Mouse (Mus musculus) hindbrain, embryonic 12.5 days (tissue): ENCODE data around the gene Wdr78. TPM values are rescaled to one million over a fixed set of nuclear protein-coding genes. Genes with fewer than 3 reads are reported as not detected.

Experiments
- ATAC-seq: fragments of 200-750 bp; cut with Nextera tagmentation; 2 replicates; pipeline ENCODE4 v1.8.0; 2017; ENCODE audit warnings: moderate TSS enrichment; ENCODE audit not compliant: low FRiP score
- H3K27ac ChIP-seq: fragments of 300-500 bp; sonication (generic); 2 replicates; pipeline ENCODE4 v1.5.1; 2016; ENCODE audit warnings: mild to moderate bottlenecking
- H3K27me3 ChIP-seq: fragments of 300-500 bp; sonication (generic); 2 replicates; pipeline ENCODE4 v1.6.1; 2016; ENCODE audit warnings: mild to moderate bottlenecking
- H3K36me3 ChIP-seq: fragments of 300-500 bp; sonication (generic); 2 replicates; pipeline ENCODE4 v1.6.1; 2016; ENCODE audit warnings: mild to moderate bottlenecking
- H3K4me1 ChIP-seq: fragments of 300-500 bp; sonication (generic); 2 replicates; pipeline ENCODE4 v1.6.1; 2016
- H3K4me2 ChIP-seq: fragments of 300-500 bp; sonication (generic); replicated peaks from 2 replicates; pipeline ENCODE4 v1.6.1; 2016; ENCODE audit warnings: mild to moderate bottlenecking
- H3K4me3 ChIP-seq: fragments of 300-500 bp; sonication (generic); 2 replicates; pipeline ENCODE4 v1.5.1; 2016; ENCODE audit warnings: mild to moderate bottlenecking
- H3K9ac ChIP-seq: fragments of 300-500 bp; sonication (generic); 2 replicates; pipeline ENCODE4 v1.6.1; 2016; ENCODE audit warnings: mild to moderate bottlenecking, moderate library complexity
- H3K9me3 ChIP-seq: fragments of 300-500 bp; sonication (generic); replicated peaks from 2 replicates; pipeline ENCODE4 v1.6.1; 2016; ENCODE audit warnings: mild to moderate bottlenecking
- WGBS: fragments of 180-500 bp; shearing (Covaris S2); methylation state at CpG from one replicate; pipeline ENCODE4 v1.1.7; 2016; 5-methylcytosine and 5-hydroxymethylcytosine counted together
- polyA plus RNA-seq: library from polyadenylated mRNA; unstranded; fragments of >200 nt; fragmentation: Nextera tagmentation; extraction: Ambion mirVana; gene quantifications from 2 replicates; pipeline ENCODE4 v1.2.1, GENCODE M21; 2016

The Wdr78 gene
- polyA plus RNA-seq, 1 experiment from 2014 or later = 7.8 TPM

GRCm38 (mm10) chr4:103039838-103040191 is 74.5 kb downstream of the Wdr78 start:
- H3K4me1 ChIP-seq = no peaks in the 10 kb centered on the region
- H3K27me3 ChIP-seq = no peaks in the 10 kb centered on the region
- H3K36me3 ChIP-seq = 0 out of 2 replicates have a peak, but pooled peaks cover 5% of the 10 kb centered on the region
- H3K27ac ChIP-seq = no peak overlapping the region
- H3K9ac ChIP-seq = no peak overlapping the region
- H3K4me2 ChIP-seq = no peak overlapping the region
- 76% methylated on average over 5 of the region's 5 CpGs for WGBS
- H3K4me3 ChIP-seq = no peak overlapping the region
- H3K9me3 ChIP-seq = no peaks in the 10 kb centered on the region
- ATAC-seq = no peak

- ATAC-seq = no peak
- Histone ChIP-seq H3K27me3 (no peaks in the 10 kb centered on the region), H3K4me2 (no peak overlapping the region), H3K9ac (no peak overlapping the region), H3K9me3 (no peaks in the 10 kb centered on the region), H3K4me3 (no peak overlapping the region), H3K4me1 (no peaks in the 10 kb centered on the region), H3K36me3 (0 out of 2 replicates have a peak, but pooled peaks cover 5% of the 10 kb centered on the region), H3K27ac (no peak overlapping the region)
- 88% methylated on average over 14 of the region's 14 CpGs for WGBS
These were observed 75.1 kb downstream of the Wdr78 start for GRCm38 (mm10) chr4:103039103-103039837.

- no peak for ATAC-seq
- H3K27me3 ChIP-seq = no peaks in the 10 kb centered on the region
These were observed 85.9 kb downstream of the Wdr78 start for GRCm38 (mm10) chr4:103028177-103029088.

GRCm38 (mm10) chr4:103027745-103028144 is 86.6 kb downstream of the Wdr78 start:
- Histone ChIP-seq H3K4me1 (no peaks in the 10 kb centered on the region), H3K36me3 (no peaks in the 10 kb centered on the region), H3K4me3 (no peak overlapping the region), H3K27ac (no peak overlapping the region), H3K27me3 (no peaks in the 10 kb centered on the region), H3K9me3 (no peaks in the 10 kb centered on the region), H3K4me2 (no peak overlapping the region), H3K9ac (no peak overlapping the region)
- ATAC-seq = no peak
- 81% methylated on average over 7 of the region's 7 CpGs for WGBS

More at GRCm38 (mm10) chr4:103028177-103029088, 85.9 kb downstream of the Wdr78 start:
- H3K9me3 ChIP-seq = no peaks in the 10 kb centered on the region
- H3K4me1 ChIP-seq = no peaks in the 10 kb centered on the region
- H3K9ac ChIP-seq = no peak overlapping the region
- H3K4me3 ChIP-seq = no peak overlapping the region
- 75% methylated on average over 13 of the region's 13 CpGs for WGBS
- H3K4me2 ChIP-seq = no peak overlapping the region
- H3K27ac ChIP-seq = no peak overlapping the region
- H3K36me3 ChIP-seq = no peaks in the 10 kb centered on the region

GRCm38 (mm10) chr4:103026621-103027020 is 87.7 kb downstream of the Wdr78 start, which contains the start of gene Insl5:
Gene Insl5 (minus strand): TSS chr4:103026842.
- WGBS = 97% methylated on average over 4 of the region's 4 CpGs
- no peak within 1 kb of the TSS for H3K4me3 ChIP-seq
- no peak within 1 kb of the TSS for H3K27ac ChIP-seq
- no peak within 1 kb of the TSS for H3K9ac ChIP-seq
- no peaks in the 10 kb centered on the region for H3K27me3 ChIP-seq
- H3K9me3 ChIP-seq = no peaks in the 10 kb centered on the region
- no peak within 1 kb of the TSS for H3K4me2 ChIP-seq
- H3K36me3 ChIP-seq = no peaks in the 10 kb centered on the region
- no peaks in the 10 kb centered on the region for H3K4me1 ChIP-seq
- ATAC-seq = no peak

- no peak for ATAC-seq
- H3K4me1 ChIP-seq = peaks cover 12% of the 10 kb centered on the region
- no peaks in the 10 kb centered on the region for H3K9me3 ChIP-seq
- H3K27ac ChIP-seq = no peak overlapping the region
- no peaks in the 10 kb centered on the region for H3K36me3 ChIP-seq
- no peak overlapping the region for H3K4me3 ChIP-seq
- H3K27me3 ChIP-seq = no peaks in the 10 kb centered on the region
- WGBS = 2% methylated on average over 4 of the region's 4 CpGs
- H3K4me2 ChIP-seq = peak overlapping the region; percentile 17; the same call in 1 of the 2 replicates
- H3K9ac ChIP-seq = no peak overlapping the region
These were observed 100.9 kb downstream of the Wdr78 start for GRCm38 (mm10) chr4:103013490-103013889.

GRCm38 (mm10) chr4:103011823-103012222 is 102.5 kb downstream of the Wdr78 start:
- WGBS = 41% methylated on average over 7 of the region's 7 CpGs
- no peak overlapping the region for H3K4me2 ChIP-seq

GRCm38 (mm10) chr4:103010734-103011133 is 103.6 kb downstream of the Wdr78 start:
- Histone ChIP-seq H3K27ac (no peak overlapping the region), H3K9ac (no peak overlapping the region), H3K4me1 (peaks cover 27% of the 10 kb centered on the region), H3K27me3 (no peaks in the 10 kb centered on the region), H3K36me3 (no peaks in the 10 kb centered on the region), H3K9me3 (no peaks in the 10 kb centered on the region), H3K4me3 (no peak overlapping the region), H3K4me2 (no peak overlapping the region)
- ATAC-seq = no peak
- 93% methylated on average over 4 of the region's 4 CpGs for WGBS

More at GRCm38 (mm10) chr4:103011823-103012222, 102.5 kb downstream of the Wdr78 start:
- Histone ChIP-seq H3K27ac (0 out of 2 replicates have a peak overlapping the region, but pooled peaks have one; percentile 18), H3K9me3 (no peaks in the 10 kb centered on the region), H3K36me3 (no peaks in the 10 kb centered on the region), H3K4me3 (no peak overlapping the region), H3K4me1 (peaks cover 18% of the 10 kb centered on the region), H3K27me3 (no peaks in the 10 kb centered on the region), H3K9ac (no peak overlapping the region)
- no peak for ATAC-seq

GRCm38 (mm10) chr4:103006943-103007418 is 107.4 kb downstream of the Wdr78 start:
- Histone ChIP-seq H3K4me1 (peaks cover 19% of the 10 kb centered on the region), H3K9me3 (no peaks in the 10 kb centered on the region), H3K36me3 (no peaks in the 10 kb centered on the region), H3K9ac (no peak overlapping the region), H3K27me3 (no peaks in the 10 kb centered on the region), H3K4me2 (no peak overlapping the region), H3K27ac (0 out of 2 replicates have a peak overlapping the region, but pooled peaks have one; percentile 52), H3K4me3 (no peak overlapping the region)
- no peak for ATAC-seq
- WGBS = 27% methylated on average over 4 of the region's 4 CpGs

GRCm38 (mm10) chr4:103006266-103006665 is 108.1 kb downstream of the Wdr78 start:
- H3K9ac ChIP-seq = no peak overlapping the region
- 63% methylated on average over 5 of the region's 5 CpGs for WGBS
- no peaks in the 10 kb centered on the region for H3K27me3 ChIP-seq
- no peaks in the 10 kb centered on the region for H3K9me3 ChIP-seq
- H3K4me3 ChIP-seq = no peak overlapping the region
- peaks cover 15% of the 10 kb centered on the region for H3K4me1 ChIP-seq
- no peaks in the 10 kb centered on the region for H3K36me3 ChIP-seq
- ATAC-seq = no peak
- no peak overlapping the region for H3K27ac ChIP-seq
- H3K4me2 ChIP-seq = no peak overlapping the region

GRCm38 (mm10) chr4:103005190-103005945 is 109.0 kb downstream of the Wdr78 start:
- no peaks in the 10 kb centered on the region for H3K36me3 ChIP-seq
- no peak for ATAC-seq
- H3K27ac ChIP-seq = no peak overlapping the region

More at GRCm38 (mm10) chr4:103005190-103005945, 109.0 kb downstream of the Wdr78 start:
- Histone ChIP-seq H3K4me1 (peaks cover 15% of the 10 kb centered on the region), H3K4me3 (no peak overlapping the region), H3K27me3 (no peaks in the 10 kb centered on the region), H3K9ac (no peak overlapping the region), H3K9me3 (no peaks in the 10 kb centered on the region), H3K4me2 (no peak overlapping the region)
- 52% methylated on average over 15 of the region's 15 CpGs for WGBS
